Mouse (Mus musculus) left cerebral cortex, postnatal 4 days (tissue): ENCODE data around the gene Fgf11. TPM values are rescaled to one million over a fixed set of nuclear protein-coding genes. Genes with fewer than 3 reads are reported as not detected.

Experiments used
- DNase-seq: peaks from one replicate; pipeline ENCODE4 v3.0.0-alpha.2; 2022
- intact Hi-C: fragments of 180-260 bp; cut with DNase I; formaldehyde crosslinking; loops from one replicate; pipeline ENCODE4 v1.15.1; 2025
- total RNA-seq, 2 experiments: library from RNA; stranded (reverse); gene quantifications; 2 replicates each; pipeline ENCODE4 v1.2.3; 2021

Fgf11 gene
- total RNA-seq, 2 experiments from 2014 or later, result 25.2 to 29.6 TPM

DNA sequence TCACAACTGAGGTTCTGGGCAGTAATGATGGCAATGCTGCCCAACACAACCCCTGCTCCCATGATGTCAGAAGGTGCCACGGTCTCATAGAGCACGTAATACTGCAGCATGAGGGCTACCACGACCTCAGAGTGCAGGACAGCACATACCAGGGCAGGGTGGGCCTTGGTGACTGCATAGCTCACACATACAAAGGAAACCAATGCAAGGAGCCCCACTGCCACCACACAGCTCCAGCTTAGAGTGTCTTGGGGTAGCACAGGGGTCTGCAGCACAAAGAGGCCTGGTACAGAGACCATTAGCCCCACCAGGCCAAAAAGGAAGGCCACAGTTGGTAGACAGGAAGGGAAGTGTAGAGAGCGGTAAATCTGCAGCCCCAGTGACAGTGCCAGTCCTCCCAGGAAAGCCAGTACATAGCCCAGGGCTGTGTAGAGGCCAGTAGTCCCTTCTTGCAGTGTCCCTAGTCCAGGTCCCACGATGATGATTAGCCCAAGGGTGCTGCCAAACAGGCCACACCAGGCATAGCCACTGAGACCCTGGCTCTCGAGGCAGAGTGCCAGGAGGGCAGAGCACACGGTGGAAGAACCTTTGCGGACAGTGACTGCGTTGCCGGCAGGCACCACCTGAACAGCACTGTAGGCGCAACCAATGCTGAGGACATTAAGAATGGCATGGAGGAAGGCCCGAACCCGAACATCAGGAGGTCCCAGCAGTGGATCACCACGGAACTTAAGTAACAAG is 41.3 kb downstream of the Fgf11 start:
- DNase-seq, result no peak
- intact Hi-C loops, result loop anchor here (5.0 kb wide), 1 partner anchor 42 kb away; the partner anchor contains the start of gene Fgf11

- DNase-seq, result peak; percentile 94
- intact Hi-C loops, result loop anchor here (5.0 kb wide), 1 partner anchor 77 kb away; the partner anchor contains the start of gene Senp3
Measured at GRCm38 (mm10) chr11:69758971-69759721, 42.5 kb downstream of the Fgf11 start.

DNA sequence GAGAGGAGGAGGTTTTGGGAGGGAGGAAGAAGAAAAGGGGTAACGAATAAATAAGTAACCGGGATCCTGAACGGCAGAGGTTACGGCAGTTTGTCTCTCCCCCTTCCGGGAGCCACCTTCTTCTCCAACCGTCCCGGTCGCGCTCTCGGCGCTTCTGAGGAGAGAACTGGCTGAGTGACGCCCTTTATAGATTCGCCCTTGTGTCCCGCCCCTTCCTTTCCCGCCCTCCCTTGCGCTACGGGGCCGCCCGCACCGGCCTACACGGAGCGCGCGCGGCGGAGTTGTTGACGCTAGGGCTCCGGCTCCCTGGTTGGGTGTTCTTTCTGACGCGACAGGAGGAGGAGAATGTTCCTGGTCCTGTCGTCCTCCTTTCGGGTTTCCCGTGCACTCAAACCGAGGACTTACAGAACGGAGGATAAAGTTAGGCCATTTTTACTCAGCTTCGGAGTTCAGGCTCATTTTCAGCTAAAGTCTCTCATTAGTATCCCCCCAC is 43.1 kb downstream of the Fgf11 start, which contains the start of gene Polr2a:
Polr2a (minus strand) TSS at position 160 of the 493 bp plus-strand sequence.
- DNase-seq, result peak; percentile 98
- intact Hi-C loops, result loop anchor here (5.0 kb wide), 1 partner anchor 76 kb away; the partner anchor contains the start of gene Senp3

GRCm38 (mm10) chr11:69758090-69758456 is 43.6 kb downstream of the Fgf11 start:
- intact Hi-C loops, result loop anchor here (5.0 kb wide), 1 partner anchor 76 kb away; the partner anchor contains the start of gene Senp3
- peak; percentile 97 for DNase-seq

GRCm38 (mm10) chr11:69757303-69758089 is 44.2 kb downstream of the Fgf11 start:
- intact Hi-C loops, result loop anchor here (5.0 kb wide), 1 partner anchor 75 kb away; the partner anchor contains the start of gene Senp3
- no peak for DNase-seq

GRCm38 (mm10) chr11:69754701-69755100 is 47.0 kb downstream of the Fgf11 start:
- DNase-seq, result no peak
- intact Hi-C loops, result loop anchor here (5.0 kb wide), 1 partner anchor 72 kb away; the partner anchor contains the start of gene Senp3

DNA sequence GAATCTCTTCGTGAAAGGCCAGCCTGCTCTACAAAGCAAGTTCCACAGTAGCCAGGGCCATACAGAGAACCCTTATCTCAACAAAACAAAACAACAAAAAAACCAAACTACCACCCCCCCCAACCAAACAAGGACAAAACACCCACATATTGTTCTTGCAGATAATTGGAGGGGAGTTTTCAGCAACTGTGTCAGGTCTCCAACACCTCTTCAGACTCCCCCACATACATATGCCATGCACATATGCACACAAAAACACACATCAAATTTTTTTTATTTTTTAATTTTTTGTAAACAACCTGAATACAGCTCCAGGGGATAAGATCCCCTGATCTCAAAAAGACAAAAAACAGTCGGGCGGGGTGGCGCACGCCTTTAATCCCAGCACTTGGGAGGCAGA is 47.4 kb downstream of the Fgf11 start:
- intact Hi-C loops, result no loop called here
- DNase-seq, result no peak

DNA sequence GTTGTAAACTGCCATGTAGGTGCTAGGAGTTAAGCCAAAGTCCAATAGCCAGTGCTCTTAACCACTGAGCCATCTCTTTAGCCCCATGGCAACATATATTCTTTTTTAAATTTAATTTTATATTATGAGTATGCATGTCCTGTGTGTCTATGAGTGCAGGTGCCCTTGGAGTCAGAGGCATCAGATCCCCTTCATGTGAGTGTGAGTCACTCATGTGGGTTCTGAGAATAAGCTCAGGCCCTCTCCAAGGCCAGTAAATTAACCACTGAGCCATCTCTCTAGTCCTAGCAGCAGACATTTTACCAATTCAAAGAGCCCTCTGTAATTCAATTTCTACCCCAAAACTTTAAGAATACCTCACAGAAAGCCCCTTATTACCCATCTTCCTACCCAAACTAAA is 49.0 kb downstream of the Fgf11 start:
- DNase-seq, result no peak
- intact Hi-C loops, result no loop called here

DNA sequence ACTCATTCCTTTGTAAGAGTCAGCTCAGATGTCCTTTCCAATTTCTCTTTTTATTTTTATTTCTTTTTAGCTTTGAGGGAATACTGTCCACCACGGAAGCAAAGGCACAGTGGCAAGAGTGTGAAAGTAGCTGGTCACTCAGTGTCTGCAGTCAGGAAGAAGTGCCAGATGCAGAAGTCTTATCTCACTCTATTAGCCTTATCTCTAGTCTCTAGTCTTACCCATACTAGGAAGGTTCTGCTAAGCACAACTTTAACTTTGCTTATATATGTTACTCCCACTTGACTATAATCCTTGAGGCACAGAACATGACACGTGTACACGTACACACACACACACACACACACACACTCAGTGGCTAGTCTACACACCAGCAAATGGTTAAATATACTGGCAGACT is 50.0 kb downstream of the Fgf11 start:
- no peak for DNase-seq
- intact Hi-C loops, result no loop called here

Other genes with a start within 250 kb of the Fgf11 start
- gene Efnb3, start 241.7 kb downstream of the Fgf11 start, total RNA-seq, result 100 to 1,000 TPM; 180 to 225 TPM
- gene Wrap53, start 221.6 kb downstream of the Fgf11 start, total RNA-seq, result 1 to 10 TPM; 8.5 to 8.6 TPM
- gene Trp53, start 221.5 kb downstream of the Fgf11 start, total RNA-seq, result 10 to 100 TPM; 38.0 to 39.1 TPM
- gene Atp1b2, start 195.9 kb downstream of the Fgf11 start, total RNA-seq, result 100 to 1,000 TPM; 166 to 200 TPM
- gene Shbg, start 184.0 kb downstream of the Fgf11 start, total RNA-seq, result not detected
- gene Sat2, start 179.8 kb downstream of the Fgf11 start, total RNA-seq, result 10 to 100 TPM in 1 of 2 experiments, 1 to 10 TPM in 1; 8.7 to 12.4 TPM
- 100 to 1,000 TPM in 1 of 2 experiments, 10 to 100 TPM in 1; 98.2 to 107 TPM for gene Fxr2, start 168.9 kb downstream of the Fgf11 start, total RNA-seq
- not detected for gene Sox15, start 146.5 kb downstream of the Fgf11 start, total RNA-seq
- 10 to 100 TPM; 83.6 to 85.3 TPM for gene Mpdu1, start 139.2 kb downstream of the Fgf11 start, total RNA-seq
- gene Cd68, start 135.7 kb downstream of the Fgf11 start, total RNA-seq, result 1 to 10 TPM; 7.1 to 8.5 TPM
- 100 to 1,000 TPM; 661 to 680 TPM for gene Eif4a1, start 129.4 kb downstream of the Fgf11 start, total RNA-seq
- gene Senp3, start 119.8 kb downstream of the Fgf11 start, total RNA-seq, result 100 to 1,000 TPM; 117 to 129 TPM
- 1 to 10 TPM in 1 of 2 experiments, under 1 TPM in 1; 0.93 to 1.3 TPM for gene Tnfsf13, start 116.1 kb downstream of the Fgf11 start, total RNA-seq
- gene Tnfsf12, start 106.0 kb downstream of the Fgf11 start, total RNA-seq, result 1 to 10 TPM; 6.4 to 8.7 TPM
- gene Tnfsfm13, start 105.8 kb downstream of the Fgf11 start, total RNA-seq, result under 1 TPM; 0.30 to 0.97 TPM
- 10 to 100 TPM; 49.6 to 54.6 TPM for gene Polr2a, start 43.2 kb downstream of the Fgf11 start, total RNA-seq
- gene Slc35g3, start 39.9 kb downstream of the Fgf11 start, total RNA-seq, result not detected
- 10 to 100 TPM; 47.9 to 52.5 TPM for gene Zbtb4, start 35.9 kb downstream of the Fgf11 start, total RNA-seq
- gene Chrnb1, start 5.9 kb downstream of the Fgf11 start, total RNA-seq, result 1 to 10 TPM in 1 of 2 experiments, under 1 TPM in 1; 0.48 to 1.5 TPM
- gene Tmem102, start 3.8 kb upstream of the Fgf11 start, total RNA-seq, result not detected
- gene Gm39566, start 13.4 kb upstream of the Fgf11 start, total RNA-seq, result not detected
- gene Spem2, start 16.6 kb upstream of the Fgf11 start, total RNA-seq, result not detected
- 1 to 10 TPM in 1 of 2 experiments, under 1 TPM in 1; 0.93 to 1.1 TPM for gene Spem1, start 20.3 kb upstream of the Fgf11 start, total RNA-seq
- gene Nlgn2, start 35.9 kb upstream of the Fgf11 start, total RNA-seq, result 100 to 1,000 TPM; 237 to 257 TPM
- gene Tmem256, start 36.7 kb upstream of the Fgf11 start, total RNA-seq, result 100 to 1,000 TPM; 140 to 155 TPM
- gene Plscr3, start 44.5 kb upstream of the Fgf11 start, total RNA-seq, result 10 to 100 TPM; 46.2 to 52.1 TPM
- gene Tnk1, start 56.9 kb upstream of the Fgf11 start, total RNA-seq, result not detected
- gene Tmem95, start 76.2 kb upstream of the Fgf11 start, total RNA-seq, result not detected
- gene Kctd11, start 79.5 kb upstream of the Fgf11 start, total RNA-seq, result 1 to 10 TPM in 1 of 2 experiments, under 1 TPM in 1; 0.38 to 1.0 TPM
- gene Acap1, start 93.7 kb upstream of the Fgf11 start, total RNA-seq, result under 1 TPM; 0.50 to 0.72 TPM
- 10 to 100 TPM in 1 of 2 experiments, 1 to 10 TPM in 1; 8.3 to 10.7 TPM for gene 2810408A11Rik, start 99.1 kb upstream of the Fgf11 start, total RNA-seq
- 100 to 1,000 TPM; 157 to 165 TPM for gene Neurl4, start 99.2 kb upstream of the Fgf11 start, total RNA-seq
- gene Gps2, start 112.0 kb upstream of the Fgf11 start, total RNA-seq, result 10 to 100 TPM; 37.8 to 38.3 TPM
- gene Eif5a, start 120.1 kb upstream of the Fgf11 start, total RNA-seq, result 100 to 1,000 TPM; 539 to 555 TPM
- 10 to 100 TPM; 16.1 to 23.5 TPM for gene Ybx2, start 133.9 kb upstream of the Fgf11 start, total RNA-seq
- gene Slc2a4, start 146.3 kb upstream of the Fgf11 start, total RNA-seq, result 1 to 10 TPM; 1.7 to 3.2 TPM
- not detected for gene Cldn7, start 162.9 kb upstream of the Fgf11 start, total RNA-seq
- gene Ctdnep1, start 179.3 kb upstream of the Fgf11 start, total RNA-seq, result 100 to 1,000 TPM in 1 of 2 experiments, 10 to 100 TPM in 1; 89.3 to 102 TPM
- 100 to 1,000 TPM; 112 to 116 TPM for gene Elp5, start 180.7 kb upstream of the Fgf11 start, total RNA-seq
- 100 to 1,000 TPM; 303 to 307 TPM for gene Gabarap, start 189.3 kb upstream of the Fgf11 start, total RNA-seq
- gene Phf23, start 193.9 kb upstream of the Fgf11 start, total RNA-seq, result 10 to 100 TPM; 46.2 to 48.7 TPM
- 10 to 100 TPM; 38.8 to 40.1 TPM for gene Dvl2, start 198.7 kb upstream of the Fgf11 start, total RNA-seq
- 10 to 100 TPM; 44.8 to 45.0 TPM for gene Acadvl, start 213.6 kb upstream of the Fgf11 start, total RNA-seq
- gene Dlg4, start 215.1 kb upstream of the Fgf11 start, total RNA-seq, result 100 to 1,000 TPM; 496 to 497 TPM